Mouse (Mus musculus) forebrain, postnatal 0 days (tissue): ENCODE measurements at regions not wholly inside any gene's neighbourhood (a gene's known extent, or its start where the extent isn't known, plus 50 kb on each side); places are given as distances from the start of the nearest gene placed in this dataset.

Source experiments
- ATAC-seq: fragments of 200-750 bp; cut with Nextera tagmentation; 2 replicates; pipeline ENCODE4 v1.8.0; 2017; ENCODE audit warnings: mild to moderate bottlenecking, moderate library complexity
- DNase-seq: peaks from one replicate; pipeline ENCODE4 v3.0.0-alpha.2; 2015
- H3K27ac ChIP-seq: fragments of 300-500 bp; sonication (generic); 2 replicates; pipeline ENCODE4 v1.5.1; 2014; ENCODE audit warnings: low read depth, mild to moderate bottlenecking, antibody characterized with exemption, low read length, moderate library complexity, mixed read lengths
- H3K27me3 ChIP-seq: fragments of 300-500 bp; sonication (generic); 2 replicates; pipeline ENCODE4 v1.6.1; 2014; ENCODE audit warnings: mild to moderate bottlenecking, low read length, mixed read lengths; ENCODE audit not compliant: insufficient read depth
- H3K36me3 ChIP-seq: fragments of 300-500 bp; sonication (generic); 2 replicates; pipeline ENCODE4 v1.6.1; 2014; ENCODE audit warnings: mild to moderate bottlenecking, moderate library complexity; ENCODE audit not compliant: insufficient read depth
- H3K4me1 ChIP-seq: fragments of 300-500 bp; sonication (generic); 2 replicates; pipeline ENCODE4 v1.6.1; 2014; ENCODE audit warnings: antibody characterized with exemption; ENCODE audit not compliant: insufficient read depth
- H3K4me2 ChIP-seq: fragments of 300-500 bp; sonication (generic); 2 replicates; pipeline ENCODE4 v1.6.1; 2014; ENCODE audit warnings: low read depth, mild to moderate bottlenecking, moderate library complexity
- H3K4me3 ChIP-seq: fragments of 300-500 bp; sonication (generic); 2 replicates; pipeline ENCODE4 v1.5.1; 2014; ENCODE audit warnings: low read depth, low read length, mixed read lengths
- H3K9ac ChIP-seq: fragments of 300-500 bp; sonication (generic); 2 replicates; pipeline ENCODE4 v1.6.1; 2014; ENCODE audit warnings: mild to moderate bottlenecking
- H3K9me3 ChIP-seq: fragments of 300-500 bp; sonication (generic); 2 replicates; pipeline ENCODE4 v1.6.1; 2016; ENCODE audit warnings: low read length
- CTCF ChIP-seq: sonication (generic); IDR thresholded peaks from 2 replicates; pipeline ENCODE4 v1.5.1; 2016; ENCODE audit warnings: antibody characterized with exemption, control low read depth, low read depth
- WGBS: fragments of 180-500 bp; shearing (Covaris S2); extraction: QIAGEN DNeasy Blood & Tissue Kit; methylation state at CpG from one replicate; pipeline ENCODE4 v1.1.7; 2014; 5-methylcytosine and 5-hydroxymethylcytosine counted together

GRCm38 (mm10) chr7:137930200-137930599 is 467.3 kb downstream of the Tcerg1l start:
- Histone ChIP-seq H3K9ac (no peak overlapping the region), H3K36me3 (no peaks in the 10 kb centered on the region), H3K4me2 (no peak overlapping the region), H3K4me1 (peaks cover 3% of the 10 kb centered on the region; the same call in 1 of the 2 replicates), H3K27ac (no peak overlapping the region), H3K4me3 (no peak overlapping the region), H3K27me3 (no peaks in the 10 kb centered on the region; the same call in 1 of the 2 replicates), H3K9me3 (no peaks in the 10 kb centered on the region)
- TF ChIP-seq CTCF, result no peak
- DNase-seq (no peak), ATAC-seq (no peak)
- WGBS, result 71% methylated on average over 7 of the region's 7 CpGs

DNA sequence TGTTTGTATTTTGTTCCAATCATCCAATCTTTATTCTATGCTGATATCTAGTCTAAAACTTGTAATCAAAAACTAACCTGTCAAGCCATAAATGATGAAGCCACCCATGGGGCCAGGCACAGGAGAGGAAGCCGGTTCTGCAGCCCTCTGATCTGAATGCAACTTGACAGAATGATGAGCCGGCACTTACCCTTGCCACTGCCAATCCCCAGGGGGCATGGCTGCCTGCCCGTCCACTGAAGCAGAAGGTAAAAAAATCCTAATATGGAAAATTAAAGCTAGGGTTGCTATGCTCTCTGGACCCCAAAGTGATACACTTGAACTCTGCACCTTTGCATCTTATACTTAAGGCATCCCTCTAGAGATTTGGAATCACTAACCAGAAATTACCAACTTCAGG is 461.6 kb downstream of the Tcerg1l start:
- DNase-seq (no peak), ATAC-seq (no peak)
- WGBS, result 52% methylated on average over 3 of the region's 3 CpGs
- H3K9ac ChIP-seq, result no peak overlapping the region
- no peak for TF ChIP-seq CTCF
- H3K4me2 ChIP-seq, result no peak overlapping the region
- no peaks in the 10 kb centered on the region for H3K27me3 ChIP-seq
- no peak overlapping the region for H3K27ac ChIP-seq
- no peaks in the 10 kb centered on the region for H3K36me3 ChIP-seq
- H3K9me3 ChIP-seq, result no peaks in the 10 kb centered on the region
- H3K4me3 ChIP-seq, result no peak overlapping the region
- H3K4me1 ChIP-seq, result no peaks in the 10 kb centered on the region

DNA sequence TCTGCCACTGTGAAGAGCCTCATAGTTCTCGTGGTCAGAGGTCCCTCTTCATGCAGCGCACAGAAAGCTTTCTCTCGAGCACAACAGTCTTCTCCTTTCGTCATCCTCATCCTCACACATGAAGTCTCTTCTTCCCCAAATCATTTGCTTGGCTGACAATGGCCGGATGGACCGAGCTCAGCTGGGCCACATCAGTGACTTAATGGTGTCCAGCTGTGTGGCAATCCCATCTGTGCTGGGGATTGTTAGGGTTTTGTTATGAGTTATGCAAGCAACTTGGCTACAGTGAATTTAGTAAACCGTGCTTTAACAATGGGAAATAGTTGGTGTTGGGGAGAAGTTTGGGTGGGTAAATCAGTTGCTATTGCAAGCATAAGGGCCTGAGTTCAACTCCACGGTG is 458.4 kb downstream of the Tcerg1l start:
- no peak overlapping the region for H3K27ac ChIP-seq
- no peaks in the 10 kb centered on the region for H3K36me3 ChIP-seq
- H3K27me3 ChIP-seq, result no peaks in the 10 kb centered on the region
- H3K4me2 ChIP-seq, result no peak overlapping the region
- no peak overlapping the region for H3K9ac ChIP-seq
- 79% methylated on average over 8 of the region's 8 CpGs for WGBS
- H3K4me3 ChIP-seq, result no peak overlapping the region
- no peaks in the 10 kb centered on the region for H3K9me3 ChIP-seq
- H3K4me1 ChIP-seq, result no peaks in the 10 kb centered on the region
- no peak for TF ChIP-seq CTCF
- DNase-seq (no peak), ATAC-seq (no peak)

DNA sequence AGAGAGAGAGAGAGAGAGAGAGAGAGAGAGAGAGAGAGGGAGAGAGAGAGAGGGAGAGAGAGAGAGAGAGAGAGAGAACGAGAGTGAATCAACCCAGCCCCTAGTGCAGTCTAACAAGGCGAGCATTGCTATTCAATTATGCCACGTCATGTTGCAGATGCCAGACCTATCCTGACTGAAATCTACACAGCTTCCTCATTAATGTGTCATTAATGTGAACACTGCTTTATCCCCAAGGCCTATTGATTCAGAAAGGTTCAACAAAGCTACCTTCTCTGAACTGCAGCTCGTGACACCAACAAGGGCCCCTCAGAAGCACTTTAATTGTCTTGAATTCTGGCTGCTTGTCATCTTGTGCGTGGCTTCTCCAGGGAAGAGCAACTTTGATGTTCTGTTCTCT is 457.4 kb downstream of the Tcerg1l start:
- Histone ChIP-seq H3K27me3 (no peaks in the 10 kb centered on the region), H3K4me2 (no peak overlapping the region), H3K4me1 (no peaks in the 10 kb centered on the region), H3K4me3 (no peak overlapping the region), H3K9ac (no peak overlapping the region), H3K9me3 (no peaks in the 10 kb centered on the region), H3K27ac (no peak overlapping the region), H3K36me3 (no peaks in the 10 kb centered on the region)
- ATAC-seq (peak; percentile 27; the same call in 1 of the 2 replicates), DNase-seq (no peak)
- no peak for TF ChIP-seq CTCF
- 20% methylated on average over 5 of the region's 5 CpGs for WGBS

DNA sequence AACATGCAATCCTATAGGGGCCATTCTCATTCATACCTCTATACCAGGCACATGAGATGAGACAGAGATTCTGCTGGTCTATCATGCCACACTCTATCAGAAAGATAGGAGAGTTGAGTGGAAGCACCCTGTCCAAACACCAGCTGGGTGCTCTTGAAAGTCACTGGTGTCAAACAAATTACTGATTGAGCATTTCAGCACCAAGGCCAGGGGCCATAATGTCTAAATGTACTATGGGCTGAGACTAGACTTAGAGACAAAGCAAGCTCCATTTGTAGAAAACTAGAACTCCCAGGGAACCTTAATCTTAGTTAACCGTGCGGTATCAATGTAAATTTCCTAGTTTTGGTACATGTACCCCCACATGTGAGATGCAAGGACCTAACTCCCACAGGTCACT is 452.5 kb downstream of the Tcerg1l start:
- TF ChIP-seq CTCF, result no peak
- H3K27ac ChIP-seq, result no peak overlapping the region
- WGBS, result 92% methylated on average over 2 of the region's 2 CpGs

GRCm38 (mm10) chr7:137947424-137947823 is 450.1 kb downstream of the Tcerg1l start:
- WGBS, result 27% methylated on average over 5 of the region's 5 CpGs
- Histone ChIP-seq H3K4me2 (no peak overlapping the region), H3K4me3 (no peak overlapping the region), H3K9me3 (no peaks in the 10 kb centered on the region), H3K9ac (no peak overlapping the region), H3K36me3 (no peaks in the 10 kb centered on the region), H3K27me3 (no peaks in the 10 kb centered on the region), H3K4me1 (no peaks in the 10 kb centered on the region), H3K27ac (no peak overlapping the region)
- DNase-seq (no peak), ATAC-seq (peak; percentile 25; the same call in 1 of the 2 replicates)
- no peak for TF ChIP-seq CTCF

More for the DNA sequence above, 452.5 kb downstream of the Tcerg1l start:
- Histone ChIP-seq H3K36me3 (no peaks in the 10 kb centered on the region), H3K9me3 (no peaks in the 10 kb centered on the region), H3K4me1 (no peaks in the 10 kb centered on the region), H3K9ac (no peak overlapping the region), H3K4me2 (no peak overlapping the region), H3K27me3 (no peaks in the 10 kb centered on the region), H3K4me3 (no peak overlapping the region)
- DNase-seq (no peak), ATAC-seq (no peak)

DNA sequence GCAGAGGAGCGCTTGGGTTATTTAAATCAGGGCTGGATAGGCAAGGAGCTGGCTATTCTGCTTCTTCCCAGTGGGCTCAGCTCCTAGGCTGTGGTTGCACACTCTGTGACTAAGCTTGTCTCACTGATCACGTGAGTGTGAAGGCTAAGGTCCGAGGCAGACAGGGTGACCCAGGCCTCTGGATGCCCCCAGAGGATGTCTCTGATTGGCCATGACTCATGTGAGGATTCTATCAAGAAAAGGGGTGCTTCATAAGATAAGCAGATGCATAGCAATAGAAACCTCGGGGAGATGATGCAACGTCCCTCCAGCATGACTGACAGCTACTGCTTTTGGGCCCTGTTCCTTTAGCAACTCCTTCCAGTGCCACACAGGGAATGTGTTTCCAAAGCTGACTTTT is 440.2 kb downstream of the Tcerg1l start:
- TF ChIP-seq CTCF, result no peak
- WGBS, result 56% methylated on average over 5 of the region's 5 CpGs
- no peak for DNase-seq
- Histone ChIP-seq H3K4me3 (no peak overlapping the region), H3K9ac (no peak overlapping the region), H3K27ac (no peak overlapping the region), H3K36me3 (no peaks in the 10 kb centered on the region), H3K4me2 (no peak overlapping the region), H3K9me3 (no peaks in the 10 kb centered on the region), H3K4me1 (no peaks in the 10 kb centered on the region), H3K27me3 (no peaks in the 10 kb centered on the region)
- ATAC-seq, result no peak

DNA sequence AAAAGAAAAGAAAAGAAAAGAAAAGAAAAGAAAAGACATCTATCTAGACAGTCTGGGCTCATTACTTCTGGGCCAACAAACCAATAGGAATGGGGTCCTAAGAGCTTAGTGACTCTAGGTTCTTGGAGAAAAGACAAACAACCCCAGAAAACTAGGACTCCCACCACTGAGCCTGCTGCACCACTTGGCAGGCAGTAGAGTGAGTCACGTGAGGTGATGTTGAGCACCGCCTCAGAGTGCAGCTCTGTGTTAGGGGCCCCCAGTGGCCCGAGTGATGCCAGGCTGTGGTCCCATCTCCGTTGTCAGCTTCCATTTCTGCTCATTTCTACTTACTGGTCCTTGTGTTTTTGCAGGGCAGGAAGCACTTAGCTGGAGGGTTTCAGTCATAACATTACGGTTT is 439.7 kb downstream of the Tcerg1l start:
- Histone ChIP-seq H3K27me3 (no peaks in the 10 kb centered on the region), H3K4me3 (no peak overlapping the region), H3K9me3 (no peaks in the 10 kb centered on the region), H3K4me2 (no peak overlapping the region), H3K9ac (no peak overlapping the region), H3K27ac (no peak overlapping the region), H3K36me3 (no peaks in the 10 kb centered on the region), H3K4me1 (no peaks in the 10 kb centered on the region)
- 69% methylated on average over 5 of the region's 5 CpGs for WGBS
- ATAC-seq (no peak), DNase-seq (no peak)
- TF ChIP-seq CTCF, result no peak
